Mouse (Mus musculus) R1 (cell line): ENCODE data around the gene Pot1b.

Experiments used
- DNase-seq: peaks from one replicate; pipeline ENCODE4 v3.0.0-alpha.2; 2018; ENCODE audit warnings: low read depth, low spot score

Gene Pot1b

DNA sequence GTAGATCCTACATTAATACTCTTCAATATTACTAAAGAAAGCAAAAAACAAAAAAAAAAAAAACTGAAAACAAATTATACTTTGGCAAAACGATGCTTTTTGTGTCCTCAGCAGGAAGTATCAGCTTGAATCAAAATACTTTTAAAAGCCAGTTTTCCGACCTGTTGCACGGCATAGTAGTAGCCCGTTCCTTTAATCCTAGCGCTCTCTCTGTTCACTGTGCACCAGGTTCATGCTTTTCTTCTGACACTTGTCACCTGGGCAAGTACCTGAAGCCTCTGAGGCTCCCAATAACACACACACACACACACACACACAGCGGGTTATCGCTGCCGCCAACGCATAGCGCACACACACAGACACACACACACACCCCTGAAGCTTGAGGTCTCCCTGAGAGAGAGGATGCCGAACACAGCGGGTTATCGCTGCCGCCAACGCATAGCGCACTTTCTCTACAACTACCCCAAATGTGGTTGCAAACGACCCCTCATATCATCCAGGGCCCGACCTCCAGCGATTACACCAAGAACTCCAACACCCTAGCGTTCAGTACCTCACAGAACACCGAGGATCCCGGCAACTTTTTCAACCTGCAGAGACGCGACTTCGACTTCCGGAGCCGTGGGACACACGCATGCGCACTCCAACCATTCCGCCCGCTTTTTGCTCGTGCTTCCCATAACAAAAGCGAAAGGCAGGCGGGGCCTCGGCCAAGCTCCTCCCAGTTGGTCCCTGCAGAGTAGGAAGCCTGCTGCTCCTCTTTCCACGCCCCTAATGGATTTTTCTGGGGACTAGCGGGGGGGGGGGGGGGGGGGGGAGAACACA is at the start of gene Pot1b:
Gene Pot1b, minus strand, starts transcription at position 645 of the 828 bp plus-strand sequence.
- peak; percentile 98 for DNase-seq

DNA sequence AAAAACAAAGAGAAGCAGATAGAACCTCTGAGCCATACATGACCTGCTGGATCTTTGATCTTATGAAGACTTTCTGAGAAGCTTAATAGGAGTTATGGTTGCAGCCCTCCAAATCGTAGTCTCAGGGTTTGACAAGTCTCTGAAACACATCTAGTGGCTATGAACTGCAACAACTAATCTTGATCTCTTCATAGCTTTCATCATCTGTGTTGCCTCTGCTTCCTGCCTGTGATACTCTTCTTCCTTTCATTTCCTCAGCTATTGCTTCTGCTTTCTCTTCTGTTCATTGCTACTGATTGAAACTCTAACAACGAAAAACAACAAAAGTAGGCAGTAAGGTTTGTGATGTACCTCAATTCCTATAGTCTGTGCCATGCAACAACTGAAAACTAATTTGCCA is 38.7 kb upstream of the Pot1b start:
- DNase-seq = no peak

DNA sequence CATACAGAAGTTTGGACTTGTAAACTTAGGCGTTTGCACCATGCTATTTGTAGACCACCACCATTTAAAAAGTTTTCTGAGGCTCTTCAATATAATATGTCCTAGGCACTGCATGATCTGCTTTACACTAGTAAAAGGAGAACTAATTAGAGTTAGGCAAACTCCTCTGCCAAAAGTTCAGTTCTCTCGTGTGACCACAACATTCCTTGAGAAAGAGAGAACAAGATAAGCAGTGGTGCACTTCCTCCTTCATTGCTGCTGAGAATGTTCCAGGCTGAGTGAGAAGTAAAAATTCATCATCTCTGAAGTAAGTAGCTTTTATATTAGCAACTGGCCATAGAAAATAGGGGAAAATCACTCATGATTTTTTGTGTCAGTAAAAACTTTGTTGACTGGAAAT is 37.4 kb upstream of the Pot1b start, which contains the start of gene Adgre4:
Gene Adgre4, plus strand, starts transcription at position 199 of the 400 bp plus-strand sequence.
- DNase-seq = no peak

DNA sequence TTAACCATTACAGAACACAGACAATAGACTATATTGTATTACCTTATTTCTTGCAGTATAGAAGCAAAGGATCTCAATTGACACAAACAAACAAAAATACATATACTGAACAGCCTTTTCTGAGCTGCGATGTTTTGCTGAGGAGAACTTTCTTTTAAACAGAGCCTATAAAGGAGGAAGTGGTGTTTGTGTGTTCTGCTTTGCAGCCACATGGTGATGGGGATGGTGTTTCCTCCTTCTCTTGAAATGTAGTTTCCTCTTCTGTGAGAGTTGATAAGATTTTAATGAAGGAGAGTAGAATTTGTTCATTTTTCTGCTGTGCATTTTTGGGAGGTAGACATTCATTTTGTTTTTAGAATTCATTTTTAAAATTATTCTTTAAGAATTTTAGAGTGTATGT is 24.2 kb upstream of the Pot1b start:
- DNase-seq = no peak

DNA sequence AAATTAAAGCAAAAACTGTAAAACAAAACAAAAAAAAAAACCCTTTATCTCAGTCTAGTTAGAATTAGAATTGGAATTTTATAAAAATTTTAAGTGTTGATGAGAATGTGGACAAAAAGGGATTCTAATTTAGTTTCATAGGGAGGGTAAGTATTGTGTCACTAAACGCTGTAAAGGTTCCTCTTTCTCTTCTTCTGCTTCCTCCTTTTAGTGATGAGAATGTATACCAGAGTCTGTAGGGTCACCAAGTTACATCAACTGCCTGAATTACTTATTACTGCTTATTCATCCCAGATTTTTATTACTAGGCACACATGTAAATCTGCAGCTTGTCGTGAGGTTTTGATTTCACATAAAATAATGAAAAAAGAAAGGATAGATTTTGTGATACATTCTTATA is 13.8 kb upstream of the Pot1b start:
- DNase-seq = no peak

DNA sequence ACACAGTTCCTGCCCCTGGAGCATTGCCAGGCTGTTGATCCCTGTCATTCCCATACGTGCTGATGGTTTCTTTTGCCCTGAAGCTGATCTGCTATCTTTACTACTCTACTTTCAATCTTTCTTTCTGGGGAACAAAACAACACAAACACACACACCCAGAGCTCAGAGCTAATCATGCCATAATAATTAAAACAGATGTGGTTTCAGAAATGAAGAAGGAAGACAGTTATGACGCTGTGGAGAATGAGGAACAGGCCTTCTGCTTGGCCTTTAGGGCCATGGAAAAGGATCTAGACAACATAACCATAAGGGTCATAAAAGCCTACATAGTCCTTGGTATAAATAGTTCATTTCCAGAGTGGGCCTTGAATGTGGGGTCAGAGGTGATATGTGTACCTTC is 9.8 kb upstream of the Pot1b start:
- no peak for DNase-seq

DNA sequence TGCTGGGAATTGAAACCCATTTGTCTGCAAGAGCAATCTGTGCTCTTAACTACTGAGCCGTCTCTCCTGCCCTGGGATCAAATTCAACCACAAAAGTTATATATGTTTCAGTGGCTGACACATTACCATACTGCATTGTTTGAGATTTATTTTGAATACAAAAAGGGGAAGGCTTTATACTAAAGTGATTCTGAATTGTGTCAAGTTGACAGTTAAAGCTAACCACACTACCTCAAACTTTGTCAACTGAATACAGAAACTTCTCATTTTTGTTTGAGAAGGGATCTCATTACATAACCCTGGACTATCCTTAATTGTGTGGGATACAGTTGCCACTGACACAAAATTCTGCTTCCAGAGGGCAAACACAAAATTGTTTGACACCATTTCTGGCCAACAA is 8.8 kb upstream of the Pot1b start:
- no peak for DNase-seq

DNA sequence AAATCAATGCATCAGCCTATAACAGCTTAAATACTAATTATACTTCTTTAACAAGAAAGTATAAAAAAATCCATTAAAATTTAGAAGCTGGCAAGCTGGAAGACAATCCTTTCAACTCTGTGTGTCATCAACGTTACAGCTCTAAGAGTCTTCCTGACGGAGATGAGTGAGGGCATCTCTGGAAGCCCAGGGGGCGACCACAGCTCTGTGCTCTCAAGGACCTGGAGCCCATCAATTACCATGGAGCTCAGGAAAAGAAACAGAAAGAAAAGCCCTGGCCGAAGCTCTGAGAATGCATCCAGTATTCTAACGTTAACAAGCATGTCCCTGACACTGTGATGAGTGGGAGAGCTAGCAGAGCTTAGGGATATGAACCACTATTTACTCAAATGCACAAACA is 9.6 kb downstream of the Pot1b start:
- no peak for DNase-seq

DNA sequence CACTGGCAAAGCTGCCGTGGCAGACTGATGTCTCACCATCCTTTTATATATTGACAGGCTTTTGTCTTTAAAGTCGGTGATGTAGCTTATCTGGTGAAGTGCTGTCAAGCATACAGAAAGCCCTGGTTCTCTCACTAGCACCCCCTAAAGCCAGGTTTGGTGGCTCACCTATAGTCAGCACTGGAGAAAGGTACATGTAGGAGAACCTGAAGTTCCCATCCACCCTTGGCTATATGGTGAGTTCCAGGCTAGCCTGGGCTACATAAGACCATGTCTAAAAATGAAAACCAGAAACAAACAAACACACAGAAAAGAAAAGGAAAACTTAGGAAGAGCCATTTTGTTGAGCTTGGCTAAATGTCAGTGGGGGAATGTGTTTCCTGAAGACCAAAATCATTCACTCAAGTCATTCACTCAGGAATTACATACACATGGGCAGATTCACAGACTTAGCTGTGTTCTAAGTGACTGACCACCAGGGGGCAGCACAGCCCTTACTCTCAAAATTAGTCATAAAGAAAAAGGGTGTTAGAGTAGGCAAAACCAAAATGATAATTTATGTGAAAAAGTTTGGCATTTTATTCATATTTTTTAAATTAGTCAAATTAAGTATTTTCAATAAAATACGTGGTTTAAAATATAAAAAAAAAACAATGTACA is 10.1 kb downstream of the Pot1b start:
- DNase-seq = peak; percentile 81

DNA sequence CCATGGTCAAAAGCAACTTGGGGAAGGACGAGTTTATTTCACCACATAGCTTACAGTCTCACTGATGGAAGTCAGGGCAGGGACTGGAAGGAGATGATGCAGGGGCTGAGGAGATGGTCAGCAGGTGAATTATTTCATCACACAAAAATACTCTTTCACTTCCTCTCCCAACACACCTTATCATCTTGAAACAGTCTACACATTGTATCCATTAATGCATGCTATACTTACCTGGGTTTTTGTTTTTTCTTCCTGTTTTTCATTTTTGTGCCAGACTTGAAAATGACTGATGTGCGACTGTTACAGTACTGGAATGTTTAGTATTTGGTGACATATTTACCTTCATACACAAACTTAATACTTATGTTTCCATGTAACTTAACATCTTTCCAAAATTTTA is 13.0 kb downstream of the Pot1b start:
- no peak for DNase-seq

DNA sequence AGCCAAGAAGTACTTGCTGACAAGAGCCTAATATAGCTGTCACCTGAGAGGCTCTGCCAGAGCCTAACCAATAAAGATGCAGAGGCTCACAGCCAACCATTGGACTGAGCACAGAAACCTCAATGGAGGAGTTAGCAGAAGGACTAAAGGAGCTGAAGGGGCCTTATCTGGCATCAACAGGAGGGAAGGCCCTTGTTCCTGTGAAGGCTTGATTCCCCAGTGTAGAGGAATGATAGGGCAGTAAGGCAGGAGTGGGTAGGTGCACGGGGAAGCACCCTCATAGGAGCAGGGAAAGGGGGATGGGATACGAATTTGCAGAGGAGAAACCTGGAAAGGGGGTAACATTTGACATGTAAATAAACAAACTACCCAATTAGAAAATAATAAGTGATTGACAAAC is 51.3 kb downstream of the Pot1b start:
- no peak for DNase-seq

DNA sequence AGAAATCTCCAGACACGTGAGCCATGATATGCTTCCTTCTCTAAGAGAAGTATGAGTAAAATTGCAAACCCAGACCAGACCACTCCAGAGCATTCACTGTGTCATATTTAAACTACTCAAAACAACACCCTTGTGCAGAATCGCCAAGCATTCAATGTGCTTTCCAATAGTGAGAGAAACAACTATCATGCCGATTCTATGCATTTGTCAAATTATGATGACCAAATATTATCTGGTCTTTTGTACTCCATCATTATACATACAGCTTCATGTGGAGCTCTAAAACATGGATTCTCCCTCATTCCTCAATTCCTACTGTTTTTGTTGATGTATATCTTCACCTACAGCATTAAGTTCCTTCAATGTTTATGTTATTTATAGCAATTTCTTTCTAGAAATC is 87.3 kb downstream of the Pot1b start, which contains the start of gene Vmn2r118:
Gene Vmn2r118, minus strand, starts transcription at position 101 of the 400 bp plus-strand sequence.
- DNase-seq = no peak
